Mouse (Mus musculus): ENCODE data around the gene Nek9.

GRCm38 (mm10) chr12:85337567-85338311 lies 1.4 kb downstream of the Nek9 start:
- TF ChIP-seq CTCF (IDR thresholded peaks at IDR 0.05) (no peak), EP300 (IDR thresholded peaks at IDR 0.05) (0 out of 2 replicates have a peak, but pooled peaks have one; percentile 50)
